Mouse (Mus musculus) neural tube, embryonic 14.5 days (tissue): Measurements from ENCODE around the gene Olfr686. TPM values are rescaled to one million over a fixed set of nuclear protein-coding genes. Genes with fewer than 3 reads are reported as not detected.

Experiments
- ATAC-seq: fragments of 200-750 bp; cut with Nextera tagmentation; 2 replicates; pipeline ENCODE4 v1.8.0; 2017; ENCODE audit warnings: low read depth, mild to moderate bottlenecking, moderate TSS enrichment, moderate library complexity
- H3K27ac ChIP-seq: fragments of 300-500 bp; sonication (generic); 2 replicates; pipeline ENCODE4 v1.5.1; 2014; ENCODE audit warnings: low read depth, mild to moderate bottlenecking, control low read depth, low read length, moderate library complexity, mixed read lengths
- H3K27me3 ChIP-seq: fragments of 300-500 bp; sonication (generic); 2 replicates; pipeline ENCODE4 v1.6.1; 2014; ENCODE audit warnings: low read length; ENCODE audit not compliant: control insufficient read depth, insufficient read depth
- H3K36me3 ChIP-seq: fragments of 300-500 bp; sonication (generic); 2 replicates; pipeline ENCODE4 v1.6.1; 2014; ENCODE audit warnings: low read length, mixed read lengths; ENCODE audit not compliant: control insufficient read depth, insufficient read depth
- H3K4me1 ChIP-seq: fragments of 300-500 bp; sonication (generic); 2 replicates; pipeline ENCODE4 v1.6.1; 2014; ENCODE audit warnings: low read length; ENCODE audit not compliant: control insufficient read depth, insufficient read depth
- H3K4me2 ChIP-seq: fragments of 300-500 bp; sonication (generic); 2 replicates; pipeline ENCODE4 v1.6.1; 2014; ENCODE audit warnings: mild to moderate bottlenecking, low read depth, low read length, control low read depth
- H3K4me3 ChIP-seq: fragments of 300-500 bp; sonication (generic); 2 replicates; pipeline ENCODE4 v1.5.1; 2014; ENCODE audit warnings: low read depth, low read length, control low read depth, mixed read lengths
- H3K9ac ChIP-seq: fragments of 300-500 bp; sonication (generic); replicated peaks from 2 replicates; pipeline ENCODE4 v1.6.1; 2014; ENCODE audit warnings: low read depth, mild to moderate bottlenecking, control low read depth, low read length, mixed read lengths
- H3K9me3 ChIP-seq: fragments of 300-500 bp; sonication (generic); 2 replicates; pipeline ENCODE4 v1.6.1; 2016; ENCODE audit warnings: low read length; ENCODE audit not compliant: control insufficient read depth
- WGBS: fragments of 180-500 bp; shearing (Covaris S2); extraction: QIAGEN DNeasy Blood & Tissue Kit; methylation state at CpG from one replicate; pipeline ENCODE4 v1.1.7; 2014; 5-methylcytosine and 5-hydroxymethylcytosine counted together
- polyA plus RNA-seq: library from polyadenylated mRNA; unstranded; fragments of >200 nt; fragmentation: Nextera tagmentation; extraction: Ambion mirVana; gene quantifications from 2 replicates; pipeline ENCODE4 v1.2.1, GENCODE M21; 2014

The Olfr686 gene
- polyA plus RNA-seq: not detected in 2 replicates

GRCm38 (mm10) chr7:105207385-105207784 is at the start of gene Olfr686:
Gene Olfr686 (minus strand): TSS chr7:105207485.
- no peak for ATAC-seq
- H3K4me2 ChIP-seq: no peak within 1 kb of the TSS
- H3K27ac ChIP-seq: no peak within 1 kb of the TSS
- no peaks in the 10 kb centered on the region for H3K27me3 ChIP-seq
- H3K4me3 ChIP-seq: no peak within 1 kb of the TSS
- no peaks in the 10 kb centered on the region for H3K4me1 ChIP-seq
- no peaks in the 10 kb centered on the region for H3K9me3 ChIP-seq
- no peak within 1 kb of the TSS for H3K9ac ChIP-seq
- no peaks in the 10 kb centered on the region for H3K36me3 ChIP-seq

DNA sequence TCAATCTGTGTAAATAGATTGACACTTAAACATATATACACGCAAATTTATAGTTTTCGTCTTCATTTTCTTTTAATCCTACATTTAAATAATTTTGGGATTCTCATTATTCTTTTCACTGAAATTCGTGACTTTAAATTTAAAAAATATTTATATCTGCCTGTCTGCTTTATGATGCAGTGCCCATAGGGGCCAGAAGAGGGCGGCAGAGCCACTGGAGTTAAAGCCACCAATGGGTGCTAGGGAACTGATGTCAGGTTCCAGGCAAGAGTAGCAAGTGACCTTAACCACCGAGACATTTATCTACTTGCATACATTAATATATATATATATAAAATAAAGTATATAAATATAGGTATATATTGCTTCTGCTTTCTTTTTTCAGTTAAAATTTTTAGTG is 49.4 kb upstream of the Olfr686 start:
- H3K36me3 ChIP-seq: no peaks in the 10 kb centered on the region
- no peaks in the 10 kb centered on the region for H3K4me1 ChIP-seq
- no peaks in the 10 kb centered on the region for H3K9me3 ChIP-seq
- ATAC-seq: no peak
- H3K9ac ChIP-seq: no peak overlapping the region
- WGBS: 68% methylated on average over 5 of the region's 5 CpGs
- no peak overlapping the region for H3K4me3 ChIP-seq
- H3K27me3 ChIP-seq: no peaks in the 10 kb centered on the region
- H3K27ac ChIP-seq: no peak overlapping the region
- H3K4me2 ChIP-seq: no peak overlapping the region

GRCm38 (mm10) chr7:105248197-105248596 is 40.9 kb upstream of the Olfr686 start:
- Histone ChIP-seq H3K36me3 (no peaks in the 10 kb centered on the region), H3K27me3 (no peaks in the 10 kb centered on the region), H3K4me2 (no peak overlapping the region), H3K27ac (no peak overlapping the region), H3K4me3 (no peak overlapping the region), H3K4me1 (no peaks in the 10 kb centered on the region), H3K9ac (no peak overlapping the region), H3K9me3 (no peaks in the 10 kb centered on the region)
- ATAC-seq: 0 out of 2 replicates have a peak, but pooled peaks have one; percentile 41
- 67% methylated on average over 1 of the region's 1 CpGs for WGBS

DNA sequence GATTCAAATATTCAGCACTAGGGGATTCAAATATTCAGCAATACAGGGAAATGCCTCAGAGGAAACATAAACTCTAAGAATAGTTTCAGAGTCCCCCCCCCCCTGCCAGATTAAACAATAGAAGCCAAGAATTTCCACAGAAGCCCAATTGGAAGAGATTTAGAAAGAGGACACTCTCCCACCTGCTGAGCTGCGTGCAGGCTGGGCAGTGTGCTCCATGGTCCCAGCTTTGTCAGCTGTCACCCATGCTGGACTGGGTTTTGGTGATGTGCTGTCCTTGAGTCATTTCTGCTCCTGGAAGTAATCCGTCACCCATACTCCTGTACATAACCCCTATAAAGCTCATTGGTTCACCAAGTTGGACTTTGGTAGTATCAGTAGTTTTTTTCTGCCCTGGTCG is 40.4 kb upstream of the Olfr686 start:
- no peak overlapping the region for H3K27ac ChIP-seq
- no peaks in the 10 kb centered on the region for H3K9me3 ChIP-seq
- H3K4me1 ChIP-seq: no peaks in the 10 kb centered on the region
- H3K36me3 ChIP-seq: no peaks in the 10 kb centered on the region
- 86% methylated on average over 3 of the region's 3 CpGs for WGBS
- no peak for ATAC-seq
- no peak overlapping the region for H3K4me3 ChIP-seq
- H3K9ac ChIP-seq: no peak overlapping the region
- H3K4me2 ChIP-seq: no peak overlapping the region
- no peaks in the 10 kb centered on the region for H3K27me3 ChIP-seq

GRCm38 (mm10) chr7:105229386-105229785 is 22.1 kb upstream of the Olfr686 start:
- ATAC-seq: no peak
- WGBS: 90% methylated on average over 2 of the region's 2 CpGs
- no peak overlapping the region for H3K4me2 ChIP-seq
- H3K4me1 ChIP-seq: no peaks in the 10 kb centered on the region
- no peak overlapping the region for H3K27ac ChIP-seq
- no peak overlapping the region for H3K9ac ChIP-seq
- no peaks in the 10 kb centered on the region for H3K9me3 ChIP-seq
- H3K36me3 ChIP-seq: no peaks in the 10 kb centered on the region
- no peak overlapping the region for H3K4me3 ChIP-seq
- no peaks in the 10 kb centered on the region for H3K27me3 ChIP-seq

GRCm38 (mm10) chr7:105228138-105228537 is 20.9 kb upstream of the Olfr686 start:
- Histone ChIP-seq H3K4me1 (no peaks in the 10 kb centered on the region), H3K4me3 (no peak overlapping the region), H3K27ac (no peak overlapping the region), H3K27me3 (no peaks in the 10 kb centered on the region), H3K9me3 (no peaks in the 10 kb centered on the region), H3K36me3 (no peaks in the 10 kb centered on the region), H3K9ac (no peak overlapping the region), H3K4me2 (no peak overlapping the region)
- no peak for ATAC-seq
- 90% methylated on average over 1 of the region's 1 CpGs for WGBS

GRCm38 (mm10) chr7:105226703-105227102 is 19.4 kb upstream of the Olfr686 start:
- Histone ChIP-seq H3K9ac (no peak overlapping the region), H3K36me3 (no peaks in the 10 kb centered on the region), H3K9me3 (no peaks in the 10 kb centered on the region), H3K4me1 (no peaks in the 10 kb centered on the region), H3K4me3 (no peak overlapping the region), H3K27me3 (no peaks in the 10 kb centered on the region), H3K4me2 (no peak overlapping the region), H3K27ac (no peak overlapping the region)
- no peak for ATAC-seq

DNA sequence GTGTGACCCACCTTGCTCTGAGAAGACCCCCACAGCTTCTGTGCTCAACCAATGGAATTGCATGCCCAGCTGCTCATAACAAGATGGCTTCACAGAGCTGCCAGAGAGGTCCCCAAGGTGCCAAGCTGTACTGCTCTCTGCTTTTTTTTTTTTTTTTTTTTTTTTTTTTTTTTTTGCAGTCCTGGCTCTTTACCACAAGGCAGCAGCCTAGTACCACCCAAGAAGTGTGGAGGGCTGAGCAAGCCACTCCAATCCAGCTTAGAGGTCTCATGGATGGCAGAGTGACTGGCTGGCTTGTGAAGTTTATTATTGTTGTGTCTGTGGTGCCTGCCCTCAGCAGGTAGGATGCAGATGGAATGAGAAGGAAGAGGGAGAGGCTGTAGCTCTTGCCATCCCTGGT is 18.8 kb upstream of the Olfr686 start:
- no peak overlapping the region for H3K4me2 ChIP-seq
- no peak overlapping the region for H3K4me3 ChIP-seq
- H3K27me3 ChIP-seq: no peaks in the 10 kb centered on the region
- H3K27ac ChIP-seq: no peak overlapping the region
- no peaks in the 10 kb centered on the region for H3K9me3 ChIP-seq
- no peak overlapping the region for H3K9ac ChIP-seq
- no peak; the same call in 1 of the 2 replicates for ATAC-seq
- H3K36me3 ChIP-seq: no peaks in the 10 kb centered on the region
- no peaks in the 10 kb centered on the region for H3K4me1 ChIP-seq

- H3K27me3 ChIP-seq: no peaks in the 10 kb centered on the region
- H3K4me3 ChIP-seq: no peak overlapping the region
- H3K36me3 ChIP-seq: no peaks in the 10 kb centered on the region
- no peak for ATAC-seq
- H3K27ac ChIP-seq: no peak overlapping the region
- no peak overlapping the region for H3K9ac ChIP-seq
- H3K4me1 ChIP-seq: no peaks in the 10 kb centered on the region
- H3K4me2 ChIP-seq: no peak overlapping the region
- H3K9me3 ChIP-seq: no peaks in the 10 kb centered on the region
- WGBS: 80% methylated on average over 4 of the region's 4 CpGs
These were observed 11.0 kb upstream of the Olfr686 start for GRCm38 (mm10) chr7:105218281-105218680.

- ATAC-seq: no peak
- H3K27ac ChIP-seq: no peak overlapping the region
- H3K9ac ChIP-seq: no peak overlapping the region
- H3K36me3 ChIP-seq: no peaks in the 10 kb centered on the region
- H3K4me2 ChIP-seq: no peak overlapping the region
- no peak overlapping the region for H3K4me3 ChIP-seq
- no peaks in the 10 kb centered on the region for H3K4me1 ChIP-seq
- H3K27me3 ChIP-seq: no peaks in the 10 kb centered on the region
- 40% methylated on average over 1 of the region's 1 CpGs for WGBS
- no peaks in the 10 kb centered on the region for H3K9me3 ChIP-seq
These were observed 7.5 kb upstream of the Olfr686 start for GRCm38 (mm10) chr7:105214761-105215160.
